7 mouse cellular contexts compared by ENCODE assay signal in genomic region chr3:95024551-95024950, GRCm38 (mm10). TPM values are rescaled to one million over a fixed set of nuclear protein-coding genes. Genes with fewer than 3 reads are reported as not detected.
DNase-seq lines count a peak whose midpoint lies in the region; ATAC-seq lines count a peak whose summit lies in the region.

No protein-coding gene starts in this region.

- H3K27me3 ChIP-seq in liver, embryonic 11.5 days (replicated peaks; ENCODE audit: control insufficient read depth, insufficient read depth, low read length) = no peaks in the 10 kb centered on the region
- no peaks in the 10 kb centered on the region for H3K27me3 ChIP-seq in heart, embryonic 10.5 days (ENCODE audit: insufficient read depth, poor library complexity, severe bottlenecking)
- no peaks in the 10 kb centered on the region for H3K27me3 ChIP-seq in intestine, embryonic 15.5 days (replicated peaks)

- H3K4me2 ChIP-seq in liver, embryonic 11.5 days = peak overlapping the region; percentile 59
- H3K4me2 ChIP-seq in intestine, embryonic 15.5 days (replicated peaks) = peak overlapping the region; percentile 33

- no peak for ATAC-seq in liver, embryonic 11.5 days (replicated peaks; ENCODE audit: low FRiP score)
- ATAC-seq in intestine, embryonic 15.5 days = 0 out of 2 replicates have a peak, but pooled peaks have one; percentile 2

- peak overlapping the region; percentile 54 for H3K9ac ChIP-seq in liver, embryonic 11.5 days (ENCODE audit: low read depth, low read length)
- H3K9ac ChIP-seq in intestine, embryonic 15.5 days = 0 out of 2 replicates have a peak overlapping the region, but pooled peaks have one; percentile 4

- WGBS in liver, embryonic 11.5 days = 27% methylated on average over 11 of the region's 11 CpGs
- WGBS in heart, embryonic 10.5 days = 17% methylated on average over 11 of the region's 11 CpGs
- 19% methylated on average over 11 of the region's 11 CpGs for WGBS in intestine, embryonic 15.5 days

- peaks cover 25% of the 10 kb centered on the region for H3K4me1 ChIP-seq in liver, embryonic 11.5 days (replicated peaks; ENCODE audit: control insufficient read depth, insufficient read depth, low read length)
- H3K4me1 ChIP-seq in heart, embryonic 10.5 days = peaks cover 31% of the 10 kb centered on the region
- peaks cover 25% of the 10 kb centered on the region for H3K4me1 ChIP-seq in intestine, embryonic 15.5 days (replicated peaks)

- no peaks in the 10 kb centered on the region for H3K36me3 ChIP-seq in liver, embryonic 11.5 days (ENCODE audit: control insufficient read depth, insufficient read depth, low read length)
- H3K36me3 ChIP-seq in heart, embryonic 10.5 days = peaks cover 8% of the 10 kb centered on the region
- no peaks in the 10 kb centered on the region for H3K36me3 ChIP-seq in intestine, embryonic 15.5 days

- H3K4me3 ChIP-seq in liver, embryonic 11.5 days (ENCODE audit: low read depth, low read length) = peak overlapping the region; percentile 23
- H3K4me3 ChIP-seq in heart, embryonic 10.5 days = peak overlapping the region; percentile 48
- no peak overlapping the region for H3K4me3 ChIP-seq in intestine, embryonic 15.5 days (replicated peaks)

- DNase-seq in liver, embryonic 11.5 days (ENCODE audit: low spot score) = no peak
- DNase-seq in liver = no peak
- peak; percentile 90 for DNase-seq in heart, embryonic 10.5 days (ENCODE audit: low spot score)
- peak; percentile 15 for DNase-seq in mesoderm, embryonic 11.5 days (ENCODE audit: low read depth, low spot score)
- DNase-seq in spleen, adult 18-20 months = no peak
- DNase-seq in thymus, postnatal 36 days = no peak

- H3K27ac ChIP-seq in liver, embryonic 11.5 days (ENCODE audit: low read depth, low read length) = peak overlapping the region; percentile 38; the same call in 1 of the 2 replicates
- H3K27ac ChIP-seq in heart, embryonic 10.5 days = peak overlapping the region; percentile 83
- 0 out of 2 replicates have a peak overlapping the region, but pooled peaks have one; percentile 17 for H3K27ac ChIP-seq in intestine, embryonic 15.5 days

- H3K9me3 ChIP-seq in liver, embryonic 11.5 days (ENCODE audit: control insufficient read depth, low read length) = no peaks in the 10 kb centered on the region
- no peaks in the 10 kb centered on the region for H3K9me3 ChIP-seq in heart, embryonic 10.5 days
- no peaks in the 10 kb centered on the region for H3K9me3 ChIP-seq in intestine, embryonic 15.5 days

RNA-seq across cellular contexts. Expression of gene Zfp687, which starts 9.3 kb away (rescaled TPM):
- polyA plus RNA-seq in liver, embryonic 11.5 days (2014; fragmentation: Nextera tagmentation; extraction: Ambion mirVana) = 20.2 and 23.7 TPM in 2 replicates
- 28.1 and 28.2 TPM in 2 replicates for polyA plus RNA-seq in heart, embryonic 10.5 days (2016; fragmentation: Nextera tagmentation; extraction: Ambion mirVana)
- polyA plus RNA-seq in intestine, embryonic 15.5 days (2015; fragmentation: Nextera tagmentation; extraction: Ambion mirVana) = 17.4 and 19.9 TPM in 2 replicates

RNA-seq across cellular contexts. Expression of gene Psmd4, which starts 17.9 kb away (rescaled TPM):
- 290 and 304 TPM in 2 replicates for polyA plus RNA-seq in liver, embryonic 11.5 days (2014; fragmentation: Nextera tagmentation; extraction: Ambion mirVana)
- polyA plus RNA-seq in heart, embryonic 10.5 days (2016; fragmentation: Nextera tagmentation; extraction: Ambion mirVana) = 282 and 332 TPM in 2 replicates
- 205 and 218 TPM in 2 replicates for polyA plus RNA-seq in intestine, embryonic 15.5 days (2015; fragmentation: Nextera tagmentation; extraction: Ambion mirVana)

RNA-seq across cellular contexts. Expression of gene Pi4kb, which starts 50.0 kb away (rescaled TPM):
- polyA plus RNA-seq in liver, embryonic 11.5 days (2014; fragmentation: Nextera tagmentation; extraction: Ambion mirVana) = 17.0 and 20.5 TPM in 2 replicates
- polyA plus RNA-seq in heart, embryonic 10.5 days (2016; fragmentation: Nextera tagmentation; extraction: Ambion mirVana) = 8.4 and 17.3 TPM in 2 replicates
- 19.8 and 22.6 TPM in 2 replicates for polyA plus RNA-seq in intestine, embryonic 15.5 days (2015; fragmentation: Nextera tagmentation; extraction: Ambion mirVana)

Comparison
In these comparisons a context has a peak if more than half of its experiments do, and no peak if none do; other contexts are left out.
1. DNase-seq: peak in heart, embryonic 10.5 days (single experiment) and mesoderm, embryonic 11.5 days (single experiment); none in liver, embryonic 11.5 days (single experiment), liver (single experiment), spleen, adult 18-20 months (0 of 2) and thymus, postnatal 36 days (0 of 2).
2. H3K27ac ChIP-seq: peak in every context shown above with its lines; median percentile 83 in heart, embryonic 10.5 days; 38 in liver, embryonic 11.5 days; 17 in intestine, embryonic 15.5 days.